Mouse (Mus musculus) telencephalon, adult 2 months (tissue): ENCODE measurements at regions not wholly inside any gene's neighbourhood (a gene's known extent, or its start where the extent isn't known, plus 50 kb on each side); places are given as distances from the start of the nearest gene placed in this dataset.

Experiments
- DNase-seq: peaks from one replicate; pipeline ENCODE4 v3.0.0-alpha.2; 2011; ENCODE audit warnings: low read depth, low spot score

- DNase-seq: no peak
These were observed 103.1 kb upstream of the Zwint start for GRCm38 (mm10) chr10:72551561-72551960.

GRCm38 (mm10) chr10:72573991-72574652 is 80.5 kb upstream of the Zwint start:
- no peak for DNase-seq

DNA sequence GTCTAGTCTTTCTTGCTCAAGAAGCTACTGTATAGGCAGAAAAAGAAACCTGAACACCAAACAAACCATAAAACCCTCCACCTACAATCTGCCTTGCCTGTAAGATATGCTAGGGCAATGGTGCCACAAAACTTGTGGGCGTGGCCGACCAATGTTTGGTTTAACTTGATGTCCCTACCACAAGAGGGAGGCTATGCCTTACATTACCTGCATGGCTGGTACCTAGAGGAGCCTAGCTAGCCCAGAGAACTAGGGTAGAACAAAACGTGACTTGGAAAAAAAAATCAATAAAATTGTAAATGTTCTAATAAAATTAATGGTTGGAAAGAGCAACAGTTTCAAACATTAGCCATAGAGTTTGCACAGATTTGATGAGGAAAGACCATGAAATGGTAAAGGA is 76.9 kb upstream of the Zwint start:
- no peak for DNase-seq

GRCm38 (mm10) chr10:72578501-72578900 is 76.1 kb upstream of the Zwint start:
- no peak for DNase-seq

DNA sequence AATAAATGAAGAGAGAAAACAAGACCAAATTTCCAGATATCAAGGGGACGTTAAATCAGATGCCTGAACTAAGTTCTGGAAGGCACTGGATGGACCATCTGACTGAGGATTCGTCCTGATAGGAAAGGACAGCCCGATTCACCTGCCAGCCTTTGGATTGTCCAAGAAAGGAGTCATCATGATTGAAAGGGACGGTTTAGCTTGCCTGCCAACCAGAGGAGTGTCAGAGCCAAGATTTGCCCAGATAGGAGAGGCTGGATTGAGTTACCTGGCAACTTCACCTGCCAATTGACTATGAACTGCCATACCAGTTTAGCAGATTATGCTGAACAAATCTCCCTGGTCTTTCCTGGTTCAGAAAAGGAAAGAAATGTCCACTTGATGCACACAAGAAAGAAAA is 73.3 kb upstream of the Zwint start:
- no peak for DNase-seq

DNA sequence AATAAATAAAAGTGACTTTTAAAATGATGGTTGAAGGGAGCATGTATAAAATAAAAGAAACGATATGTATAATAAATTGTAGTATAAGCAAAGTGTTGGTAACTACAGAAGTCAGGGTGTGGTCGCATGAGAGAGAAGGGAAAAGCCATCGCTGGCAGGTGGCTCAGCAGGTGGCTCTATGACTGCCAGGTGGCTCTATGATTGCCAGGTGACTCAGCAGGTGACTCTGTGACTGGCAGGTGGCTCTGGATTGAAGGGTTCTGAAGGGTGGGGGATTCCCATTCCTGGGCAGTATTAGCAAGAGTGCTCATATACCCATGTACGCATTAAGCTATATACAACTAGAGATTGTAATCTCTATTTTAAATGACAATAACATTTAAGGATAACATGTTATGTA is 66.1 kb upstream of the Zwint start:
- no peak for DNase-seq

- DNase-seq: no peak
These were observed 61.6 kb upstream of the Zwint start for GRCm38 (mm10) chr10:72593049-72593448.
